Mouse (Mus musculus) forebrain, embryonic 12.5 days (tissue): Measurements from ENCODE around the gene Prss41. TPM values are rescaled to one million over a fixed set of nuclear protein-coding genes. Genes with fewer than 3 reads are reported as not detected.
"Not testable (repeated sequence)": the region's sequence is repeated elsewhere in the genome, so short reads cannot be mapped to it uniquely, and the experiment has no call there.

Source experiments
- ATAC-seq: fragments of 200-750 bp; cut with Nextera tagmentation; 2 replicates; pipeline ENCODE4 v1.8.0; 2017; ENCODE audit warnings: moderate TSS enrichment; ENCODE audit not compliant: low FRiP score
- H3K27ac ChIP-seq: fragments of 300-500 bp; sonication (generic); 2 replicates; pipeline ENCODE4 v1.5.1; 2016; ENCODE audit warnings: mild to moderate bottlenecking
- H3K27me3 ChIP-seq: fragments of 300-500 bp; sonication (generic); 2 replicates; pipeline ENCODE4 v1.6.1; 2016; ENCODE audit warnings: mild to moderate bottlenecking
- H3K36me3 ChIP-seq: fragments of 300-500 bp; sonication (generic); replicated peaks from 2 replicates; pipeline ENCODE4 v1.6.1; 2016; ENCODE audit warnings: mild to moderate bottlenecking
- H3K4me1 ChIP-seq: fragments of 300-500 bp; sonication (generic); 2 replicates; pipeline ENCODE4 v1.6.1; 2016
- H3K4me2 ChIP-seq: fragments of 300-500 bp; sonication (generic); 2 replicates; pipeline ENCODE4 v1.6.1; 2016; ENCODE audit warnings: mild to moderate bottlenecking, moderate library complexity
- H3K4me3 ChIP-seq: fragments of 300-500 bp; sonication (generic); replicated peaks from 2 replicates; pipeline ENCODE4 v1.5.1; 2016; ENCODE audit warnings: mild to moderate bottlenecking
- H3K9ac ChIP-seq: fragments of 300-500 bp; sonication (generic); 2 replicates; pipeline ENCODE4 v1.6.1; 2016; ENCODE audit warnings: mild to moderate bottlenecking
- H3K9me3 ChIP-seq: fragments of 300-500 bp; sonication (generic); 2 replicates; pipeline ENCODE4 v1.6.1; 2016
- WGBS: fragments of 180-500 bp; shearing (Covaris S2); methylation state at CpG from one replicate; pipeline ENCODE4 v1.1.7; 2016; 5-methylcytosine and 5-hydroxymethylcytosine counted together
- polyA plus RNA-seq: library from polyadenylated mRNA; unstranded; fragments of >200 nt; fragmentation: Nextera tagmentation; extraction: Ambion mirVana; gene quantifications from 2 replicates; pipeline ENCODE4 v1.2.1, GENCODE M21; 2016

Prss41 gene
- polyA plus RNA-seq = 1.3 and 3.0 TPM in 2 replicates

DNA sequence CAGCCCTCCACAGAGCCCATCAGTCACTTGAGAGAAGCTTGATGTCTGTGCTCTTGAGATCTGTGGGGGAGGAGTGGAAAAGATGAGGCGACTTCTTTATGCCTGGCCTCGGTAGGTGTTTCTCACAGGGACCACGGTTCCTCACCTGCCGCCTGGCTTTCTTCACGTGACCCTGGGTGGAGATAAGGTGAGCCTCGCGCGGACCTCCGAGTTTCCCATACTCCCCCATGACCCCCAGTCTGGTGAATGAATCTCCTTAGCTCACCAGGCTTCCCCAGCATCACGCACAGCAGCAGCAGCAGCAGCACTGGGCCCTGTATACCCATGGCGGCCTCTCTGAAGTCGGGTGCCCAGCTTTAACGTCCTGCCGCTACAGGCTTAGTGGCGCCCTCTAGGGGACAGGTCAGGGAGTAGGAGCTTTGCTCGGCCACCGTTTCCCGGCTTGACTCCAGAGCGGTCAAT is at the start of gene Prss41, which contains the start of gene Prss32:
TSS of gene Prss41 (minus strand) at position 361 of the 462 bp plus-strand sequence.
TSS of gene Prss32 (plus strand) at position 44 of the 462 bp plus-strand sequence.
- Histone ChIP-seq H3K27me3 (peaks cover 9% of the 10 kb centered on the region; the same call in 1 of the 2 replicates), H3K9ac (0 out of 2 replicates have a peak within 1 kb of the TSS, but pooled peaks have one; percentile 26), H3K9me3 (no peaks in the 10 kb centered on the region), H3K4me1 (no peaks in the 10 kb centered on the region), H3K4me3 (peak within 1 kb of the TSS; percentile 18; the same call in 1 of the 2 replicates), H3K36me3 (no peaks in the 10 kb centered on the region), H3K27ac (no peak within 1 kb of the TSS), H3K4me2 (peak within 1 kb of the TSS; percentile 42)
- 11% methylated on average over 19 of the region's 19 CpGs for WGBS
- peak; percentile 60; the same call in 1 of the 2 replicates for ATAC-seq

DNA sequence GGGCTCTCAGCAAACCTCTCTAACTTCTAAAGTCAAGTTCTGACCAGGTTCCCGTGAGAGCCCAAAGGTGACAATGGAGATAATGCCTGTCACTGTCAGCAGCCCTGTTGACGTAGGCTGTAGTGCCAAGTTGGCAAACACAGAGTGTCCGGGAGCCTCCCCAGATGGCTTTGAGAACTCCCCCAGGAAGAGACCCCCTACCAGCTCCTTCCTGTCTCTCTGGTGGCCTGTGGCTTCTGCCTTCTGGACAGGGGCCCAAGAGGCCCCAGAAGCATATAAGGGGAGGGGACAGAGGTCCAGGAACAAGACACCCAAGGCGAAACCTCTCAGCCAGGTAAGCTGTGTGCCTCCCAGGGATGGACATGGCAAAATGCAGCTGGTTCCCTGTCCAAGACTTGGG is 36.6 kb upstream of the Prss41 start, which contains the start of the genes Dcpp1 and Dcpp2:
TSS of gene Dcpp1 (plus strand) at position 301 of the 400 bp plus-strand sequence.
TSS of gene Dcpp2 (plus strand) at position 305 of the 400 bp plus-strand sequence.
- H3K4me3 ChIP-seq, H3K27ac ChIP-seq, H3K9me3 ChIP-seq, H3K36me3 ChIP-seq, H3K9ac ChIP-seq, H3K4me2 ChIP-seq, H3K4me1 ChIP-seq, H3K27me3 ChIP-seq, ATAC-seq: not testable (repeated sequence)
- 79% methylated on average over 4 of the region's 4 CpGs for WGBS

GRCm38 (mm10) chr17:23877166-23877565 is 33.2 kb upstream of the Prss41 start:
- Histone ChIP-seq H3K27me3 (no peaks in the 10 kb centered on the region), H3K9ac (no peak overlapping the region), H3K4me2 (no peak overlapping the region), H3K27ac (no peak overlapping the region), H3K9me3 (no peaks in the 10 kb centered on the region), H3K4me1 (no peaks in the 10 kb centered on the region), H3K36me3 (no peaks in the 10 kb centered on the region), H3K4me3 (no peak overlapping the region)
- WGBS = 91% methylated on average over 2 of the region's 2 CpGs
- no peak for ATAC-seq

- Histone ChIP-seq H3K27ac (no peak overlapping the region), H3K4me1 (no peaks in the 10 kb centered on the region), H3K9me3 (no peaks in the 10 kb centered on the region), H3K9ac (no peak overlapping the region), H3K27me3 (no peaks in the 10 kb centered on the region), H3K4me3 (no peak overlapping the region), H3K4me2 (no peak overlapping the region), H3K36me3 (no peaks in the 10 kb centered on the region)
- WGBS = 54% methylated on average over 3 of the region's 3 CpGs
- ATAC-seq = no peak
Measured at GRCm38 (mm10) chr17:23876741-23877140, 32.8 kb upstream of the Prss41 start.

- H3K4me2 ChIP-seq = no peak overlapping the region
- 43% methylated on average over 8 of the region's 8 CpGs for WGBS
- H3K4me1 ChIP-seq = no peaks in the 10 kb centered on the region
- H3K9ac ChIP-seq = no peak overlapping the region
- no peak overlapping the region for H3K4me3 ChIP-seq
- ATAC-seq = no peak
- no peak overlapping the region for H3K27ac ChIP-seq
- no peaks in the 10 kb centered on the region for H3K36me3 ChIP-seq
- H3K9me3 ChIP-seq = no peaks in the 10 kb centered on the region
- H3K27me3 ChIP-seq = no peaks in the 10 kb centered on the region
Measured at GRCm38 (mm10) chr17:23873884-23874856, 30.2 kb upstream of the Prss41 start.

- no peak overlapping the region for H3K4me3 ChIP-seq
- ATAC-seq = no peak
- no peak overlapping the region for H3K9ac ChIP-seq
- no peak overlapping the region for H3K4me2 ChIP-seq
- WGBS = 88% methylated on average over 11 of the region's 11 CpGs
- H3K4me1 ChIP-seq = no peaks in the 10 kb centered on the region
- H3K36me3 ChIP-seq = no peaks in the 10 kb centered on the region
- H3K27me3 ChIP-seq = no peaks in the 10 kb centered on the region
- H3K9me3 ChIP-seq = no peaks in the 10 kb centered on the region
- H3K27ac ChIP-seq = no peak overlapping the region
Measured at GRCm38 (mm10) chr17:23868513-23868912, 24.5 kb upstream of the Prss41 start.

DNA sequence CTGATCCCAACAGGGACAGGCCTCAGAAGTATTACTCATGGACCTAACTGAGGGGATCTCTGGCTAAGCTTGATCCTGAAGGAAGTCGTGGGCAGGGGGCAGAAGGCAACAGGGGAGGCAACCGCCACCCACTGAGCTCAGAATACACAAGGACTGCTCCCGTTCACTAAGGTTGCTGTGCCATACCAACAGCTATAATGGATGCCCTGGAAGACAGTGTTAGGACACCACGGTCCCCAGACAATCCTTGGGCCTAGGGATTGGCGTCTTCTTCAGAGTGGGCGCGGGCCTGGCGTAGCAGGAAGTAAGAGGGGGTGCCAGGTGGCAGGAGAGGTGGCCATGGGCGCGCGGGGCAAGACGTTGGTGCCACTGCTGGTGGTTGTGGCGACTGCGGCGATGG is 23.8 kb upstream of the Prss41 start, which contains the start of gene Prss21:
TSS of gene Prss21 (plus strand) at position 301 of the 400 bp plus-strand sequence.
- Histone ChIP-seq H3K9ac (no peak within 1 kb of the TSS), H3K4me2 (no peak within 1 kb of the TSS), H3K9me3 (no peaks in the 10 kb centered on the region), H3K36me3 (no peaks in the 10 kb centered on the region), H3K4me3 (no peak within 1 kb of the TSS), H3K27ac (no peak within 1 kb of the TSS), H3K27me3 (no peaks in the 10 kb centered on the region), H3K4me1 (no peaks in the 10 kb centered on the region)
- 88% methylated on average over 15 of the region's 15 CpGs for WGBS
- no peak for ATAC-seq

DNA sequence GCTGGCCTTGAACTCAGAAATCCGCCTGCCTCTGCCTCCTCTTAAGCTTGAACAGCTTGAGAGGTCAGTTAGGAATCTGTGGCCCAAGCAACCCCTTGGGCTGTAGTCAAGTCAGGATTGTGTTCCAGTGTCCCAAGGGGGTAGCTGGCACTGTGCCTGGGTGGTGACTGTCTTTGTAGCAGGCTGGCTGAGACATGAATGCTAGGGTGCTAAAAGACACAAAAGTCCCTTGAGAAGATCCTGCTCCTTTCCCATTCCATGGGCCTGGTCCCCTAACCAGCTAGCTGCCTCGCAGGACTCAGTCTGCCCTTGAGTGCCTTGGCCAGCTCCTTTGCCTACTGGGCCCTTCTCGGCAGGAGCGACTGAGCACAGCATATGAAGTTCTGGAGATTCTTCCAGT is 19.0 kb upstream of the Prss41 start:
- no peaks in the 10 kb centered on the region for H3K4me1 ChIP-seq
- 89% methylated on average over 4 of the region's 4 CpGs for WGBS
- no peak overlapping the region for H3K9ac ChIP-seq
- H3K36me3 ChIP-seq = no peaks in the 10 kb centered on the region
- no peak overlapping the region for H3K4me2 ChIP-seq
- H3K9me3 ChIP-seq = no peaks in the 10 kb centered on the region
- H3K27me3 ChIP-seq = no peaks in the 10 kb centered on the region
- no peak for ATAC-seq
- H3K27ac ChIP-seq = no peak overlapping the region
- H3K4me3 ChIP-seq = no peak overlapping the region

DNA sequence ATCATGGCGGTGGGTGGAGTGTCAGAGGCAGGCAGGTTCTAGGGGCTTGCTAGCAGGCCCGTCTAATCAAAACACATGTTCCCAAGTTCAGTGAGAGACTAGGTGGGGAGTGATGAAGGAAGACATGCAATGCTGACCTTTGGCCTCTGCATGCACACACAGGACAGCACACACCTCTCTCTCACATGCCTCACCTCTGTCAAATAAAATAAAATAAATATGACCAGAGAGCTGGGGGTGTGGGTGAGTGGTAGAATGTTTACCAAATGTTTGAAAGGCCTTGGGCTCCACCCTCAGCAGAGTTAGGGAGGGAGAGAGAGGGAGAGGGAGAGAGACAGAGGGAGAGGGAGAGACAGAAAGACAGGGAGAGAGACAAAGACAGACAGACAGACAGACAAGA is 13.9 kb upstream of the Prss41 start:
- Histone ChIP-seq H3K9me3 (no peaks in the 10 kb centered on the region), H3K27me3 (no peaks in the 10 kb centered on the region; the same call in 1 of the 2 replicates), H3K9ac (no peak overlapping the region), H3K27ac (no peak overlapping the region), H3K36me3 (no peaks in the 10 kb centered on the region), H3K4me3 (no peak overlapping the region), H3K4me1 (no peaks in the 10 kb centered on the region), H3K4me2 (no peak overlapping the region)
- no peak for ATAC-seq
- WGBS = 89% methylated on average over 2 of the region's 2 CpGs

DNA sequence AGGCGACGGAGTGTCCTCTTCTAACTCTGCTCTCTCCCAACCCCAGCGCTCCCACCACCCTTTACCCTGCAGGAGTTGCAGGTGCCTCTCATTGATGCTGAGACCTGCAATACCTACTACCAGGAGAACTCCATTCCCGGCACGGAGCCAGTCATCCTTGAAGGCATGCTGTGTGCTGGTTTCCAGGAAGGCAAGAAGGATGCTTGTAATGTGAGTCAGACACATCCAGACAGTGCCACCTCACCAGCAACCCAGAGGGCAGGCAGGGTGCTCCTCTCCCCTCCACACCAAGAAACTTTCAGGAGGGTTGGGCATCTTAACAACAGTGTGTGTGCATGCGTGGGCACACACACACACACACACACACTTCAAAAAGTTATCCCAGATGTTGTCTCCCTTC is 13.2 kb upstream of the Prss41 start:
- Histone ChIP-seq H3K36me3 (no peaks in the 10 kb centered on the region), H3K4me3 (no peak overlapping the region), H3K27me3 (no peaks in the 10 kb centered on the region; the same call in 1 of the 2 replicates), H3K4me1 (no peaks in the 10 kb centered on the region), H3K9ac (no peak overlapping the region), H3K27ac (no peak overlapping the region), H3K9me3 (no peaks in the 10 kb centered on the region), H3K4me2 (no peak overlapping the region)
- 85% methylated on average over 6 of the region's 6 CpGs for WGBS
- no peak for ATAC-seq

- H3K9me3 ChIP-seq = no peaks in the 10 kb centered on the region
- no peaks in the 10 kb centered on the region for H3K4me1 ChIP-seq
- H3K4me2 ChIP-seq = no peak overlapping the region
- H3K4me3 ChIP-seq = no peak overlapping the region
- H3K27me3 ChIP-seq = no peaks in the 10 kb centered on the region; the same call in 1 of the 2 replicates
- no peak overlapping the region for H3K9ac ChIP-seq
- H3K27ac ChIP-seq = no peak overlapping the region
- 89% methylated on average over 10 of the region's 10 CpGs for WGBS
- no peak for ATAC-seq
- no peaks in the 10 kb centered on the region for H3K36me3 ChIP-seq
Measured at GRCm38 (mm10) chr17:23854229-23854765, 10.3 kb upstream of the Prss41 start.

- H3K9ac ChIP-seq = no peak overlapping the region
- 32% methylated on average over 5 of the region's 5 CpGs for WGBS
- no peaks in the 10 kb centered on the region; the same call in 1 of the 2 replicates for H3K27me3 ChIP-seq
- H3K4me2 ChIP-seq = no peak overlapping the region
- H3K27ac ChIP-seq = no peak overlapping the region
- no peaks in the 10 kb centered on the region for H3K4me1 ChIP-seq
- no peak overlapping the region for H3K4me3 ChIP-seq
- no peaks in the 10 kb centered on the region for H3K36me3 ChIP-seq
- H3K9me3 ChIP-seq = no peaks in the 10 kb centered on the region
- ATAC-seq = 0 out of 2 replicates have a peak, but pooled peaks have one; percentile 9
Measured at GRCm38 (mm10) chr17:23853292-23853691, 9.3 kb upstream of the Prss41 start.
